Mouse (Mus musculus): ENCODE measurements at regions not wholly inside any gene's neighbourhood (a gene's known extent, or its start where the extent isn't known, plus 50 kb on each side); places are given as distances from the start of the nearest gene placed in this dataset.

- DNase-seq, result no peak
Observed at GRCm38 (mm10) chr6:89006997-89007396, 104.9 kb downstream of the Tpra1 start.

GRCm38 (mm10) chr6:89007516-89007915, 105.5 kb downstream of the Tpra1 start:
- DNase-seq, result no peak

- DNase-seq, result peak; percentile 56
Observed at GRCm38 (mm10) chr6:89008614-89009171, 106.6 kb downstream of the Tpra1 start.

GRCm38 (mm10) chr6:89012998-89013689, 111.1 kb downstream of the Tpra1 start:
- DNase-seq, result no peak

GRCm38 (mm10) chr6:89013690-89014061, 111.6 kb downstream of the Tpra1 start:
- no peak for DNase-seq

GRCm38 (mm10) chr6:89024101-89024650, 122.1 kb downstream of the Tpra1 start:
- DNase-seq, result no peak

GRCm38 (mm10) chr6:89033433-89034298, 131.6 kb downstream of the Tpra1 start:
- peak; percentile 46 for DNase-seq

GRCm38 (mm10) chr6:89034455-89034854, 132.4 kb downstream of the Tpra1 start:
- DNase-seq, result no peak

GRCm38 (mm10) chr6:89035061-89035835, 133.2 kb downstream of the Tpra1 start:
- no peak for DNase-seq

GRCm38 (mm10) chr6:89035836-89036156, 133.7 kb downstream of the Tpra1 start:
- DNase-seq, result no peak

GRCm38 (mm10) chr6:89037392-89037791, 135.3 kb downstream of the Tpra1 start:
- DNase-seq, result no peak

GRCm38 (mm10) chr6:89037901-89038300, 135.8 kb downstream of the Tpra1 start:
- no peak for DNase-seq

- no peak for DNase-seq
Observed at GRCm38 (mm10) chr6:89040919-89041318, 138.9 kb downstream of the Tpra1 start.

- peak; percentile 11 for DNase-seq
Observed at GRCm38 (mm10) chr6:89042478-89043239, 140.6 kb downstream of the Tpra1 start.

- DNase-seq, result no peak
Observed at GRCm38 (mm10) chr6:89045436-89045966, 143.4 kb downstream of the Tpra1 start.

GRCm38 (mm10) chr6:89046476-89046875, 144.4 kb downstream of the Tpra1 start:
- DNase-seq, result peak; percentile 18

- DNase-seq, result no peak
Observed at GRCm38 (mm10) chr6:89047629-89048332, 145.7 kb downstream of the Tpra1 start.

- DNase-seq, result no peak
Observed at GRCm38 (mm10) chr6:89049290-89049689, 147.2 kb downstream of the Tpra1 start.

GRCm38 (mm10) chr6:89050575-89051270, 148.7 kb downstream of the Tpra1 start:
- no peak for DNase-seq

Measured in adrenal gland, postnatal 14 days (tissue).